Mouse (Mus musculus): Measurements from ENCODE around the gene Tspear. TPM values are rescaled to one million over a fixed set of nuclear protein-coding genes. Genes with fewer than 3 reads are reported as not detected.
A peak's percentile ranks its signal among the peaks of the same experiment; 100 is the strongest.

Gene Tspear
- polyA plus RNA-seq, 1 experiment from 2014 or later: not detected

- Histone ChIP-seq H3K9me3 (replicated peaks; ENCODE audit: control insufficient read depth, low read length) (no peaks in the 10 kb centered on the region), H3K9ac (ENCODE audit: low read depth, low read length) (no peak overlapping the region), H3K4me3 (ENCODE audit: low read depth, low read length) (no peak overlapping the region), H3K36me3 (ENCODE audit: control insufficient read depth, insufficient read depth, low read length) (no peaks in the 10 kb centered on the region), H3K4me1 (ENCODE audit: control insufficient read depth, insufficient read depth, low read length) (no peaks in the 10 kb centered on the region), H3K4me2 (peak overlapping the region; percentile 50), H3K27me3 (ENCODE audit: control insufficient read depth, insufficient read depth, low read length) (peaks cover 16% of the 10 kb centered on the region), H3K27ac (ENCODE audit: low read depth, low read length) (no peak overlapping the region)
- no peak for ATAC-seq (replicated peaks; ENCODE audit: insufficient number of reproducible peaks, low FRiP score, low TSS enrichment)
- 31% methylated on average over 43 of the region's 43 CpGs for WGBS (ENCODE audit: insufficient replicate concordance)
These were observed 22.3 kb upstream of the Tspear start for GRCm38 (mm10) chr10:77663949-77664665.

GRCm38 (mm10) chr10:77666342-77666741, 20.0 kb upstream of the Tspear start:
- no peak overlapping the region for H3K4me2 ChIP-seq
- 82% methylated on average over 8 of the region's 8 CpGs for WGBS (ENCODE audit: insufficient replicate concordance)
- no peaks in the 10 kb centered on the region for H3K9me3 ChIP-seq (replicated peaks; ENCODE audit: control insufficient read depth, low read length)
- no peaks in the 10 kb centered on the region for H3K36me3 ChIP-seq (ENCODE audit: control insufficient read depth, insufficient read depth, low read length)
- no peak overlapping the region for H3K4me3 ChIP-seq (ENCODE audit: low read depth, low read length)
- no peak overlapping the region for H3K9ac ChIP-seq (ENCODE audit: low read depth, low read length)
- no peaks in the 10 kb centered on the region; the same call in 1 of the 2 replicates for H3K4me1 ChIP-seq (ENCODE audit: control insufficient read depth, insufficient read depth, low read length)
- H3K27me3 ChIP-seq (ENCODE audit: control insufficient read depth, insufficient read depth, low read length): peaks cover 16% of the 10 kb centered on the region
- no peak for ATAC-seq (replicated peaks; ENCODE audit: insufficient number of reproducible peaks, low FRiP score, low TSS enrichment)
- H3K27ac ChIP-seq (ENCODE audit: low read depth, low read length): no peak overlapping the region

DNA sequence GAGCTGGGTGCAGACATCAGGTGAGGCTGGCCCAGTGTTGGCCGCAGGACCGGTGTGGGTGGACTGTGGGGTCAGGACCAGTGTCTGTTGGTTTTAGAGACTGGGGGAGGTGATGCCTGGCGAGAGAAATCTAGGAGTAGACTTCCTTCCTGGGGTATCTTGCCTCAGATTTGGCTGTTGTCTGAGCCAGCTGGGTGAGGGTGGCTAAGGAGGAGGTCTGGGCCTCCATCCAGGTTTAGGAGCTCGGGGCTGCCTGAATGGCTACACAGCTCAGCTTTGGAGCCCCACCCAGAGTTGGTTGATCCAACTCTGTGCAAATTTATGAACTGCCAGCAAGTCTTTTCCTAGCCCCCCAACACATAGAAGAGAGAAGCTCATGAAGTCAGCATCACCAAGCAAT, 19.0 kb upstream of the Tspear start:
- H3K4me2 ChIP-seq: no peak overlapping the region
- H3K36me3 ChIP-seq (ENCODE audit: control insufficient read depth, insufficient read depth, low read length): no peaks in the 10 kb centered on the region
- H3K9me3 ChIP-seq (replicated peaks; ENCODE audit: control insufficient read depth, low read length): no peaks in the 10 kb centered on the region
- no peak overlapping the region for H3K4me3 ChIP-seq (ENCODE audit: low read depth, low read length)
- no peak overlapping the region for H3K27ac ChIP-seq (ENCODE audit: low read depth, low read length)
- no peak overlapping the region for H3K9ac ChIP-seq (ENCODE audit: low read depth, low read length)
- no peak for ATAC-seq (replicated peaks; ENCODE audit: insufficient number of reproducible peaks, low FRiP score, low TSS enrichment)
- H3K4me1 ChIP-seq (ENCODE audit: control insufficient read depth, insufficient read depth, low read length): no peaks in the 10 kb centered on the region; the same call in 1 of the 2 replicates
- 72% methylated on average over 4 of the region's 4 CpGs for WGBS (ENCODE audit: insufficient replicate concordance)
- peaks cover 16% of the 10 kb centered on the region for H3K27me3 ChIP-seq (ENCODE audit: control insufficient read depth, insufficient read depth, low read length)

DNA sequence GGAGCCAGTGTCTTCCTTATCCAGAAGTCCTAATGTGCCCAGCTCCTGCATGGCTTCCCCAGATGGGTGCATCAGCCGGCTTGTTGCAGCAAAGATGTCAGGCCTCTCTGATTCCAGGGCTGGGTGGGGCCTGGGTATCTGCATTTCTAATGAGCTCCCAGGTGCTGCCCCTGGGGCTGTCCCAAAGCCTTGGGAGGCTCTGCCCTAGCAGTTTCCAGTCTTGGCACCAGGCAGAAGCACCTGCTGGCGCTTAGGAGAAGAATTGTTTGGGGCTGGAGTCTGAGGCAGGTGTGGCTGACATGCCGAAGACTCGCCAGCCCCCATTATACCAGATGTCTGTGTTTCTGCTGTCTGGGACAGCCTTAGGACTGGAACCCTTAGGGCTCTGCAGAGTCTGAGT, 15.7 kb upstream of the Tspear start:
- Histone ChIP-seq H3K9ac (ENCODE audit: low read depth, low read length) (no peak overlapping the region), H3K4me2 (no peak overlapping the region), H3K9me3 (replicated peaks; ENCODE audit: control insufficient read depth, low read length) (no peaks in the 10 kb centered on the region), H3K4me1 (ENCODE audit: control insufficient read depth, insufficient read depth, low read length) (no peaks in the 10 kb centered on the region; the same call in 1 of the 2 replicates), H3K4me3 (ENCODE audit: low read depth, low read length) (no peak overlapping the region), H3K27me3 (ENCODE audit: control insufficient read depth, insufficient read depth, low read length) (peaks cover 11% of the 10 kb centered on the region), H3K27ac (ENCODE audit: low read depth, low read length) (peak overlapping the region; percentile 73), H3K36me3 (ENCODE audit: control insufficient read depth, insufficient read depth, low read length) (no peaks in the 10 kb centered on the region)
- ATAC-seq (replicated peaks; ENCODE audit: insufficient number of reproducible peaks, low FRiP score, low TSS enrichment): no peak
- WGBS (ENCODE audit: insufficient replicate concordance): 83% methylated on average over 4 of the region's 4 CpGs

DNA sequence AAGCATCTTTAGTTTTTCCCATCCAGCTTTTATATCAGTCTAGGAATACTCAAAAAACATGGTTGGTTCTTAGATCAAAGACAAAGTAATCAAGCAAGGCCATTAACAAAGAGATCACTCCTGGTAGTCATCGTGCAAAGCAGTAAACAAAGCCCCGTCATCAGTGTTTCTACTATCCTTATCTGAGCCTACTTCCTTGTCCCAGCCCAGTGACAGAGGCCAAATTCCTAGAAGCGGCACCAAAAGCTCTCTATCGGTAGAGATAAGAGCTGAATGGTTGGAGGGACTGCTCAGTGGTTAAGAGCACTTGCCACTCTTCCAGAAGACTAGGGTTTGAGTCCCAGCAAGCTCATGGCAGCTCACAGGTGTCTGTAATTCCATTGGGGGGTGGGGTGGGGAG, 14.8 kb upstream of the Tspear start:
- Histone ChIP-seq H3K36me3 (ENCODE audit: control insufficient read depth, insufficient read depth, low read length) (no peaks in the 10 kb centered on the region), H3K4me3 (ENCODE audit: low read depth, low read length) (no peak overlapping the region), H3K4me1 (ENCODE audit: control insufficient read depth, insufficient read depth, low read length) (no peaks in the 10 kb centered on the region; the same call in 1 of the 2 replicates), H3K4me2 (no peak overlapping the region), H3K27me3 (ENCODE audit: control insufficient read depth, insufficient read depth, low read length) (peaks cover 19% of the 10 kb centered on the region), H3K9ac (ENCODE audit: low read depth, low read length) (no peak overlapping the region), H3K27ac (ENCODE audit: low read depth, low read length) (peak overlapping the region; percentile 73), H3K9me3 (replicated peaks; ENCODE audit: control insufficient read depth, low read length) (no peaks in the 10 kb centered on the region)
- peak; percentile 82 for ATAC-seq (replicated peaks; ENCODE audit: insufficient number of reproducible peaks, low FRiP score, low TSS enrichment)
- 15% methylated on average over 4 of the region's 4 CpGs for WGBS (ENCODE audit: insufficient replicate concordance)

DNA sequence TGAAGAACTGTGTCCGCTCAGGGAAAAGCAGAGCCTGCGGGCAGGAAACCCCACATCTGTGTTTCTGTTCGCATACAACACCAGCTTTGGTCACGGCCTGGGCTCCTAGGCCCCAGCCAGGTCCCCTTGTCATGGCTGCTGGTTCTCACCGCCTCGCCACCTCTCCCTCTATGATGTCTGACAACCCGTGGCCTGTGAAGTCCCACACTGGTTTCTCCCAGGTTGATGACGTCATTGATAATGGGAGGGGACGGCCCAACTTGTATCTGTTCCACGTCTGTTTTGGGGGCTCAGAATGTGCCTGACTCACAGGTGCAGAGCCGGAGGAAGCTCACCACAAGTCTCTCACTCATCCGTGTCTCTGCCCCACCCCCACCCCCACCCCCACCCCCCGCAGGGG, 12.6 kb upstream of the Tspear start:
- 52% methylated on average over 13 of the region's 13 CpGs for WGBS (ENCODE audit: insufficient replicate concordance)
- Histone ChIP-seq H3K4me3 (ENCODE audit: low read depth, low read length) (no peak overlapping the region), H3K27ac (ENCODE audit: low read depth, low read length) (no peak overlapping the region), H3K4me2 (no peak overlapping the region), H3K9me3 (replicated peaks; ENCODE audit: control insufficient read depth, low read length) (no peaks in the 10 kb centered on the region), H3K36me3 (ENCODE audit: control insufficient read depth, insufficient read depth, low read length) (no peaks in the 10 kb centered on the region), H3K27me3 (ENCODE audit: control insufficient read depth, insufficient read depth, low read length) (peaks cover 40% of the 10 kb centered on the region), H3K4me1 (ENCODE audit: control insufficient read depth, insufficient read depth, low read length) (peaks cover 5% of the 10 kb centered on the region), H3K9ac (ENCODE audit: low read depth, low read length) (no peak overlapping the region)
- no peak for ATAC-seq (replicated peaks; ENCODE audit: insufficient number of reproducible peaks, low FRiP score, low TSS enrichment)

DNA sequence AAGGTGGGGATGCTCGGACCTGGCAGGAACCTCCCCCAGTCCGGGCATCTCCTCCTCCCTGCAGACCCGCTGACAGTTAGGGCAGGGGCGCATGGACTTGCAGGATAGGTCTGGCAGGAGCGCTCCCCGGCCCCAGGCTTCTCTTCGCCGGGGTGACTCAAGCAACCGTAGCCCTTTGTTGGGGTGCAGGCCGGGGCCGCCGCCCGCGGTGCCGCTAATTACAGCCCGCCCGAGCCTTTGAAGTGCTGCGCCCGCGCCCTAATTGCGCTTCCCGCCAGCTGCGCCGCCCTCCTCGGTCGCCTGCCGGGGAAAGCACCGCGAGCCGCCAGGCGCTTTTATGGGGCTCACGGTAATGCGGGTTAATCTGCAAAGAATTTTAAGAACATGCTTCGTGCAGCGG, 8.8 kb upstream of the Tspear start:
- Histone ChIP-seq H3K27ac (ENCODE audit: low read depth, low read length) (no peak overlapping the region), H3K4me1 (ENCODE audit: control insufficient read depth, insufficient read depth, low read length) (peaks cover 5% of the 10 kb centered on the region), H3K9ac (ENCODE audit: low read depth, low read length) (no peak overlapping the region), H3K4me2 (peak overlapping the region; percentile 66), H3K4me3 (ENCODE audit: low read depth, low read length) (peak overlapping the region; percentile 33), H3K36me3 (ENCODE audit: control insufficient read depth, insufficient read depth, low read length) (no peaks in the 10 kb centered on the region), H3K9me3 (replicated peaks; ENCODE audit: control insufficient read depth, low read length) (no peaks in the 10 kb centered on the region), H3K27me3 (ENCODE audit: control insufficient read depth, insufficient read depth, low read length) (peaks cover 45% of the 10 kb centered on the region)
- no peak for ATAC-seq (replicated peaks; ENCODE audit: insufficient number of reproducible peaks, low FRiP score, low TSS enrichment)
- WGBS (ENCODE audit: insufficient replicate concordance): under 1% methylated on average over 35 of the region's 35 CpGs

DNA sequence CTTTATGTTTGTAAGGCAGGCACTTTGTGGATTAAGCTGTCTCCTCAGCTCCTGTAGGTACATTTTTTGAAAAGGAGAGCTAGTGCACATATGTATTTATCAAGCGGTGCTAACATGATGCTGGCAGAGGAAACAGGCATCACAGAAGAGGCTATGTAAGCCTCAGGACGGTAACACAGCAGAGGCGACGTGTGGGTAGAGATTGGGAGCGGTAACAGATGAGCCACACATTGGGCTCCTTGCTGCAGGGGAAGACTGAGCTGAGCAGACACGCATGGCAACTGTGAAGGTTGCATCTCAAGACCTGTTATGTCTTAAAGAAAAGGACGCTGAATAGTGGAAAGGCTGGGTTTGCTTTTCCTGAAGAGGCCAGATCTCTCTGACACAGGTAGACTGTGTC, 3.4 kb upstream of the Tspear start:
- no peak overlapping the region for H3K27ac ChIP-seq (ENCODE audit: low read depth, low read length)
- ATAC-seq (replicated peaks; ENCODE audit: insufficient number of reproducible peaks, low FRiP score, low TSS enrichment): no peak
- no peak overlapping the region for H3K9ac ChIP-seq (ENCODE audit: low read depth, low read length)
- peaks cover 56% of the 10 kb centered on the region for H3K27me3 ChIP-seq (ENCODE audit: control insufficient read depth, insufficient read depth, low read length)
- no peaks in the 10 kb centered on the region for H3K36me3 ChIP-seq (ENCODE audit: control insufficient read depth, insufficient read depth, low read length)
- H3K9me3 ChIP-seq (replicated peaks; ENCODE audit: control insufficient read depth, low read length): no peaks in the 10 kb centered on the region
- H3K4me3 ChIP-seq (ENCODE audit: low read depth, low read length): no peak overlapping the region
- 72% methylated on average over 7 of the region's 7 CpGs for WGBS (ENCODE audit: insufficient replicate concordance)
- H3K4me2 ChIP-seq: no peak overlapping the region
- no peaks in the 10 kb centered on the region; the same call in none of the 2 replicates for H3K4me1 ChIP-seq (ENCODE audit: control insufficient read depth, insufficient read depth, low read length)

DNA sequence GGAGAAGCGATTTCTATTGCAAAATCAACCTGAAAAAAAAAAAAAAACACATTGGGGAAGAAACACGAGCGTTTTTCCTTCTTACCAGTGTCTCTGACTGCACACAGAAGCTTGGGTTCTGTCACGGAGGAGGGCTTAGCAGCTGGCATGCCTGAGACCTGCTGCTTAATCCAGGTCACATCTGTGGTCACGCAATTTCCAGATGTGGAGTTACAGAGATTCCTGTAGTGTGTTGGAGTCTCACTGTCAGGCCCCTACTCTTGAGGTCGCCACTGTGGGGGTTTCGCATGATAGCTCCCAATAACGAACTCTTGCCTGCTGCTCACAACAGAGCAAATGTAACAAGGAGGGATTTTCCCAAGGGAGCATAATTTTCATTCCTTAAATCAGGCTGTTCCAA, 2.2 kb upstream of the Tspear start:
- WGBS (ENCODE audit: insufficient replicate concordance): 35% methylated on average over 8 of the region's 8 CpGs

More for the DNA sequence above, 2.2 kb upstream of the Tspear start:
- H3K4me2 ChIP-seq: no peak overlapping the region
- peaks cover 58% of the 10 kb centered on the region for H3K27me3 ChIP-seq (ENCODE audit: control insufficient read depth, insufficient read depth, low read length)
- no peak for ATAC-seq (replicated peaks; ENCODE audit: insufficient number of reproducible peaks, low FRiP score, low TSS enrichment)
- no peaks in the 10 kb centered on the region; the same call in 1 of the 2 replicates for H3K4me1 ChIP-seq (ENCODE audit: control insufficient read depth, insufficient read depth, low read length)
- H3K4me3 ChIP-seq (ENCODE audit: low read depth, low read length): no peak overlapping the region
- no peaks in the 10 kb centered on the region for H3K36me3 ChIP-seq (ENCODE audit: control insufficient read depth, insufficient read depth, low read length)
- no peak overlapping the region for H3K9ac ChIP-seq (ENCODE audit: low read depth, low read length)
- no peaks in the 10 kb centered on the region for H3K9me3 ChIP-seq (replicated peaks; ENCODE audit: control insufficient read depth, low read length)
- no peak overlapping the region for H3K27ac ChIP-seq (ENCODE audit: low read depth, low read length)

Measured in heart, embryonic 11.5 days (tissue).